Mouse (Mus musculus) G1E-ER4 (cell line): ENCODE results near the gene Vmn1r84. TPM values are rescaled to one million over a fixed set of nuclear protein-coding genes. Genes with fewer than 3 reads are reported as not detected.

Experiments used
- GATA1 ChIP-seq: IDR thresholded peaks from one replicate; pipeline ENCODE4 v1.8.0; 2012; ENCODE audit warnings: low read length, inconsistent platforms
- polyA plus RNA-seq: library from polyadenylated mRNA; stranded (reverse); fragments of >175 nt; gene quantifications from 2 replicates; pipeline ENCODE4 v1.2.3, GENCODE M21; 2012

Vmn1r84 gene
- polyA plus RNA-seq = not detected in 2 replicates

DNA sequence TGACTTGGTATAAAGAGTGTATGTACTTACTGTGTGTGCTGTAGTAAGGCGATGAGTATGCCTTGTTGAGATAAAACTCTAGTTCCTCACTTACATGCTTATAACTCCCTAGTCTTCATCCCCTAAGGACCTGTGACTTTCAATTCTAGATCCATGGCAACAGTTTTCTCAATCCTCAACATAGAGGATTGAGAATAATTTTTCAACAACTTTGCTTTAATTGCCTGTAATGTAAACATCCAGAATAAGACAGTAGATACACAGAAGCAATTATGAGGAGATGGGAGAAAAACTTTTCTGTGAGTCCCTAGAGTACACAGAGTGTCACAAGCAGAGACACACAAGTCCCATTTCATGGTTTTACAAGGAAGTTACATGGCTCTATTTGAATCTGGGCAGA, at the start of gene Vmn1r84:
Vmn1r84 (minus strand) TSS at position 101 of the 400 bp plus-strand sequence.
- TF ChIP-seq GATA1 = no peak

DNA sequence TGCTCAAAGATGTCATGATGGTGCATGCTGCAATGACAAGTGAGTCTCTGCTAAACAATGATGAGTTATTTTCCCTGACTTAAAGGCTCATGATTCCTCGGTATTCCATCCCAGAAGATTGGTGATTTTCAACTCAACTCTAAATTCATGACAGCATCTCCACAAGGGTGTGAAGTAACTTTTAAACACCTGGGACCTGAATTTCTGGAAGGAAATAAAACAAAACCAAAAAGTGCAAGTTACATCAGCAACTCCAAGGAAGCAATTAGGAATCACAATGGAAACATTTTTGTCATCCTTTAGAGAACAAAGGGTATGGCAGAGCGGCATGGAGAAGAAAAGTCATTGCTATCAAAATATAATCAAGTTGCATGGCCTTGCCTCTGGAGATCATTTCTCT, 39.7 kb downstream of the Vmn1r84 start, which contains the start of gene Vmn1r83:
Vmn1r83 (minus strand) TSS at position 101 of the 400 bp plus-strand sequence.
- TF ChIP-seq GATA1 = no peak

Other genes with a start within 250 kb of the Vmn1r84 start
- gene Vmn1r78, start 219.0 kb downstream of the Vmn1r84 start, polyA plus RNA-seq = not detected in 2 replicates
- gene Vmn1r79, start 198.0 kb downstream of the Vmn1r84 start, polyA plus RNA-seq = not detected in 2 replicates
- not detected in 2 replicates for gene Vmn1r80, start 180.0 kb downstream of the Vmn1r84 start, polyA plus RNA-seq
- gene Vmn1r81, start 101.0 kb downstream of the Vmn1r84 start, polyA plus RNA-seq = not detected in 2 replicates
- gene Vmn1r82, start 68.8 kb downstream of the Vmn1r84 start, polyA plus RNA-seq = not detected in 2 replicates
- gene Vmn1r83, start 39.8 kb downstream of the Vmn1r84 start, polyA plus RNA-seq = not detected in 2 replicates
- 0.15 and 0.28 TPM in 2 replicates for gene Zfp551, start 53.5 kb upstream of the Vmn1r84 start, polyA plus RNA-seq
- 3.8 and 4.5 TPM in 2 replicates for gene Zfp606, start 109.0 kb upstream of the Vmn1r84 start, polyA plus RNA-seq
- not detected in 2 replicates for gene 2900092C05Rik, start 143.2 kb upstream of the Vmn1r84 start, polyA plus RNA-seq
- not detected in 2 replicates for gene Vmn2r53, start 239.5 kb upstream of the Vmn1r84 start, polyA plus RNA-seq